Mouse (Mus musculus) small intestine, adult 2 months (tissue): Measurements from ENCODE around the gene Ccdc126.

Experiments
- CTCF ChIP-seq: fragments of 200-500 bp; IDR thresholded peaks from 2 replicates; pipeline ENCODE4 v1.5.1; 2012; ENCODE audit warnings: low read depth, mild to moderate bottlenecking, control low read depth, inconsistent platforms, low read length, moderate library complexity, mixed read lengths; ENCODE audit not compliant: insufficient replicate concordance, insufficient read length; ENCODE audit errors: extremely low read depth
- POLR2A ChIP-seq: fragments of 200-500 bp; IDR thresholded peaks from 2 replicates; pipeline ENCODE4 v1.6.1; 2012; ENCODE audit warnings: low read depth, mild to moderate bottlenecking, control low read depth, inconsistent platforms, low read length, moderate library complexity

DNA sequence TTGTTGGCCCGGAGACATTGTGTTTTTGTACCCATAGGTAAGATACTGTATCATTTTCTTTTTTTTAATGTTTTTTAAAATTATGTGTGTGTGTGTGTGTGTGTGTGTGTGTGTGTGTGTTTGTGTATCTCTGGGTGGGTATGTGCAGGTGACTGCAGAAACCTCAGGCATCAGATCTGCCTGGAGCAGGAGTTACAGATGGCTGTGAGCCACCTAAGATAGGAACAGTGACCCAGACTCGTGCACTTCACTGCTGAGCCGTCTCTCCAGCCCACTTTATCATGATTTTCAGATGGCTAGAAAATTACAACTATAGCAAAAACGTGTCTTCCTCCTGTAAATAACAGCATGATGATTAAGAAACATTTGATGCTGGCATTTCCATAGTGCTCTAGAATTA, 53.6 kb downstream of the Ccdc126 start:
- TF ChIP-seq CTCF (no peak), POLR2A (no peak)
